Mouse (Mus musculus) forebrain, embryonic 13.5 days (tissue): ENCODE data around the gene Maml2. TPM values are rescaled to one million over a fixed set of nuclear protein-coding genes. Genes with fewer than 3 reads are reported as not detected.
A peak's percentile ranks its signal among the peaks of the same experiment; 100 is the strongest.
"Not testable (repeated sequence)": the region's sequence is repeated elsewhere in the genome, so short reads cannot be mapped to it uniquely, and the experiment has no call there.

Experiments
- ATAC-seq: fragments of 200-750 bp; cut with Nextera tagmentation; 2 replicates; pipeline ENCODE4 v1.8.0; 2017
- H3K27ac ChIP-seq: fragments of 300-500 bp; sonication (generic); 2 replicates; pipeline ENCODE4 v1.5.1; 2015; ENCODE audit warnings: inconsistent platforms, mild to moderate bottlenecking, moderate library complexity
- H3K27me3 ChIP-seq: fragments of 300-500 bp; sonication (generic); 2 replicates; pipeline ENCODE4 v1.6.1; 2015; ENCODE audit warnings: mild to moderate bottlenecking, inconsistent platforms
- H3K36me3 ChIP-seq: fragments of 300-500 bp; sonication (generic); 2 replicates; pipeline ENCODE4 v1.6.1; 2015; ENCODE audit warnings: mild to moderate bottlenecking, inconsistent platforms; ENCODE audit not compliant: poor library complexity, severe bottlenecking
- H3K4me1 ChIP-seq: fragments of 300-500 bp; sonication (generic); 2 replicates; pipeline ENCODE4 v1.6.1; 2015; ENCODE audit warnings: inconsistent platforms
- H3K4me2 ChIP-seq: fragments of 300-500 bp; sonication (generic); 2 replicates; pipeline ENCODE4 v1.6.1; 2015; ENCODE audit warnings: inconsistent platforms, mild to moderate bottlenecking, moderate library complexity
- H3K4me3 ChIP-seq: fragments of 300-500 bp; sonication (generic); 2 replicates; pipeline ENCODE4 v1.5.1; 2015; ENCODE audit warnings: mild to moderate bottlenecking, inconsistent platforms
- H3K9ac ChIP-seq: fragments of 300-500 bp; sonication (generic); 2 replicates; pipeline ENCODE4 v1.6.1; 2015; ENCODE audit warnings: mild to moderate bottlenecking, inconsistent platforms
- H3K9me3 ChIP-seq: fragments of 300-500 bp; sonication (generic); replicated peaks from 2 replicates; pipeline ENCODE4 v1.6.1; 2016; ENCODE audit warnings: inconsistent platforms
- WGBS: fragments of 180-500 bp; shearing (Covaris S2); methylation state at CpG from one replicate; pipeline ENCODE4 v1.1.7; 2015; 5-methylcytosine and 5-hydroxymethylcytosine counted together
- polyA plus RNA-seq: library from polyadenylated mRNA; unstranded; fragments of >200 nt; fragmentation: Nextera tagmentation; extraction: Ambion mirVana; gene quantifications from 2 replicates; pipeline ENCODE4 v1.2.1, GENCODE M21; 2015

Maml2 gene
- polyA plus RNA-seq, 1 experiment from 2014 or later, result 8.8 TPM

DNA sequence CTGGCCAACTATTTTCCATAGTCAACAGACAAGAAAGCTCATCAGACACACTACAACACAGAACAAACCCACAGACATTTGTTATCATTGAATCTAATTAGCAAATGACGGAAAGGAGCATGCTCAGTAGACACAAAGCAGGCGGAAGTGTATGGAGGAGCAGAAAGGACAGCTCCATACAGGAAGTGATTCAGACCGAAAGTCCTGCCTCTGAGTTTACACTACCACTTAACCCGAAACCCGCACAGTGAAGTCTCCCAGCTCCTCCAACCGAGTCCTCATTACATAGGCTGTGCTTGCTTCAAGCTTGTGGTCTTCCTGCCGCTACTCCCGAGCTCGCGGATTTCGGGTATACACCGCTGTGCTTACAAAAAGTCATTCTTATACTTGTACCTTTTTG lies 404.0 kb downstream of the Maml2 start:
- H3K36me3 ChIP-seq, result peaks cover 23% of the 10 kb centered on the region
- H3K27ac ChIP-seq, result no peak overlapping the region
- no peaks in the 10 kb centered on the region for H3K27me3 ChIP-seq
- H3K4me3 ChIP-seq, result no peak overlapping the region
- peaks cover 16% of the 10 kb centered on the region for H3K4me1 ChIP-seq
- no peak overlapping the region for H3K9ac ChIP-seq
- H3K4me2 ChIP-seq, result no peak overlapping the region
- no peaks in the 10 kb centered on the region for H3K9me3 ChIP-seq
- 95% methylated on average over 12 of the region's 12 CpGs for WGBS
- no peak for ATAC-seq

DNA sequence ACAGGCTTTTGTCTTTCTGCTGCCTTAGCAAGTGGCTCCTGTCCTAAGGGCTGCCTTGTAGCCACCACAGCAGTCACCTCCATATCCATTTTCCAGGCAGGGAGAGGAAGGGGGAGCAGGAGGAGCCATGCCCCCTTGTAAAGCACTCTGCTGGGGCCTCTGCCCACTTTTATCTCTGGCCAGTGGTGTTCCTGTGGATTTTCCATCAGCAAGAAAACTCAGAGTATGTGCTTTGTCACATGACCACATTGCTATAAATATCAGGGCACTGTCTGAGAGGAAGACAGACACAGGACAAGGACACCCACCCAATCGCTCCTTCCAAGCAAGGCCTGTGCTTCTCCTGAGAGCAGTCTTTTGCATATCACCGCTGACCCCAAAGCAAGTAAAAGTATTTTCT lies 405.3 kb downstream of the Maml2 start:
- peaks cover 16% of the 10 kb centered on the region for H3K4me1 ChIP-seq
- WGBS, result 90% methylated on average over 2 of the region's 2 CpGs
- no peaks in the 10 kb centered on the region for H3K9me3 ChIP-seq
- no peaks in the 10 kb centered on the region for H3K27me3 ChIP-seq
- no peak overlapping the region for H3K4me3 ChIP-seq
- ATAC-seq, result no peak
- no peak overlapping the region for H3K27ac ChIP-seq
- no peak overlapping the region for H3K9ac ChIP-seq
- H3K4me2 ChIP-seq, result no peak overlapping the region
- peaks cover 23% of the 10 kb centered on the region for H3K36me3 ChIP-seq

DNA sequence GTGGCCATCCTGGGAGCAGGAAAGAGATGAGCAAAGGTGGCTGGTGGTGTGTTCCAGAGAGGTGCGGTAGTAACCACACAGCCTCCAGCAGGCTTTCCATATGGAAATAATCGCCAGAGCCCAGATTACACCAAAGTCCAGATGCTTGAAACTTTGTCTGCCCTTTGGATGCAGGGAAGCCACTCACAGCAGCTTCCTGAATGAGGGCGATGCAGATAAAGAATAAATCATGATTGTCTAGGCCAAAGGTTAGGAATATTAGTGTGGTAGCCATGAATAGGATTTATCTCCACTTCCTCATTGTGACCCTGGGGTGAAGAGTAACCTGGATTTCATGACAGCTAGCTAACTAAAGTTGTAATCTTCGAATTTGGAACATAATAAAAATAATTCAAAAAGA lies 407.2 kb downstream of the Maml2 start:
- Histone ChIP-seq H3K4me2 (no peak overlapping the region), H3K4me3 (no peak overlapping the region), H3K36me3 (peaks cover 23% of the 10 kb centered on the region), H3K9ac (no peak overlapping the region), H3K9me3 (no peaks in the 10 kb centered on the region), H3K27me3 (no peaks in the 10 kb centered on the region), H3K27ac (no peak overlapping the region), H3K4me1 (peaks cover 1% of the 10 kb centered on the region)
- ATAC-seq, result no peak
- 88% methylated on average over 4 of the region's 4 CpGs for WGBS

DNA sequence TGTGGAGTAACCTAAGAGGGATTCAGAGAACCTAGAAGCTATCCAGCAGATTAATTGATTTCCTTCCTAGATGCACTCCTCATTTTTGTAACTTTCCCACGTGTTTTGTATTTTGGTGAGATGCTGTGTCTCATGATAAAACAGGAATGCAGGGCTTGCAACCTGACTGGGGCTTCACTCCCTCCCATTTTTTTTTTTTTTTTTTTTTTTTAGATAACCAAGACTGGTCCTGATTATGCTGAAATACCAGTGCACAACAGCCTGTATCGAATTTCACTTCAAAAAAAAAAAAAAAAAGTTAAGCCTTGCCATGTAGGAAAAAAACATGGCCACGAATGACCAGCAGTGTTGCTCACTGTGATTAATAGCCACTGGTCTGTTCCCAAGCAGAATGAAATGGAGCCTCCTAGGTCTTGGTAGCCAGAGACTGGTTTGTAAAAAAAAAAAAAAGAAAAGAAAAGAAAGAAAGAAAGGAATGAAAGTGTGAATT lies 409.4 kb downstream of the Maml2 start:
- Histone ChIP-seq H3K36me3 (peaks cover 20% of the 10 kb centered on the region; the same call in 1 of the 2 replicates), H3K4me2 (no peak overlapping the region), H3K4me1 (no peaks in the 10 kb centered on the region), H3K27ac (no peak overlapping the region), H3K27me3 (no peaks in the 10 kb centered on the region), H3K9ac (no peak overlapping the region), H3K9me3 (no peaks in the 10 kb centered on the region), H3K4me3 (no peak overlapping the region)
- ATAC-seq, result no peak
- WGBS, result 44% methylated on average over 3 of the region's 3 CpGs

DNA sequence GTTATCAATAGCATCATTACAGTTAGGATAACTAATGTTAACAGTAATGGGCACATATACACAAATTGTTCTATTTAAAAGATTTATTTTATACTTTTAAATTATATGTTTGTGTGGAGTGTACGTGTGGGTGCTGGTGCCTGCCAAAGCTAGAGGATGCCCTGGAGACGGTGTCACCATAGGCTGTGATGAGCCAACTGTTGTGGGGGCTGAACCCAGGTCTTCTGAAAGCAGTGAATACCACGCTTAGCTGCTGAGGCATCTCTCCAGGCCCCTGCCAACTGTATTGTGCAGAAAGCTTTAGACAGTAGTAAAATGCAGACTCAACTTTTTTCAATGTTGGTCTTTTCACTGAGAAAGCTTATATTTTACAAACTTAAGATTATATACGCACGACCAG lies 411.7 kb downstream of the Maml2 start:
- no peak overlapping the region for H3K9ac ChIP-seq
- no peak overlapping the region for H3K4me2 ChIP-seq
- H3K36me3 ChIP-seq, result peaks cover 11% of the 10 kb centered on the region; the same call in 1 of the 2 replicates
- H3K9me3 ChIP-seq, result no peaks in the 10 kb centered on the region
- no peak for ATAC-seq
- H3K27me3 ChIP-seq, result no peaks in the 10 kb centered on the region
- no peak overlapping the region for H3K27ac ChIP-seq
- 94% methylated on average over 5 of the region's 5 CpGs for WGBS
- no peak overlapping the region for H3K4me3 ChIP-seq
- no peaks in the 10 kb centered on the region for H3K4me1 ChIP-seq

DNA sequence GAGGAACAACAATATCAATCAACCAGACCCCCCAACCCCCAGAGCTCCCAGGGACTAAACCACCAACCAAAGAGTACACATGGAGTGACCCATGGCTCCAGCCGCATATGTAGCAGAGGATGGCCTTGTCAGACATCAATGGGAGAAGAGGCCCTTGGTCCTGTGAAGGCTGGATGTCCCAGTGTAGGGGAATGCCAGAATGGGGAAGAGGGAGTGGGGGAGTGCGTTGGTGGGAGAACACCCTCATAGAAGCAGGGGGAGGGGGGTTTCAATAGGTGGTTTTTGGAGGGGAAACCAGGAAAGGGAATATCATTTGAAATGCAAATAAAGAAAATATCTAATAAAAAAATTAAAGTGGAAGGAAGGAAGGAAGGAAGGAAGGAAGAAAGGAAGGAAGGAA lies 418.1 kb downstream of the Maml2 start:
- H3K27ac ChIP-seq, H3K9ac ChIP-seq, H3K27me3 ChIP-seq, H3K4me3 ChIP-seq, H3K4me1 ChIP-seq, H3K4me2 ChIP-seq, H3K36me3 ChIP-seq, H3K9me3 ChIP-seq: not testable (repeated sequence)
- peak; percentile 38; the same call in 1 of the 2 replicates for ATAC-seq
- 82% methylated on average over 2 of the region's 2 CpGs for WGBS

DNA sequence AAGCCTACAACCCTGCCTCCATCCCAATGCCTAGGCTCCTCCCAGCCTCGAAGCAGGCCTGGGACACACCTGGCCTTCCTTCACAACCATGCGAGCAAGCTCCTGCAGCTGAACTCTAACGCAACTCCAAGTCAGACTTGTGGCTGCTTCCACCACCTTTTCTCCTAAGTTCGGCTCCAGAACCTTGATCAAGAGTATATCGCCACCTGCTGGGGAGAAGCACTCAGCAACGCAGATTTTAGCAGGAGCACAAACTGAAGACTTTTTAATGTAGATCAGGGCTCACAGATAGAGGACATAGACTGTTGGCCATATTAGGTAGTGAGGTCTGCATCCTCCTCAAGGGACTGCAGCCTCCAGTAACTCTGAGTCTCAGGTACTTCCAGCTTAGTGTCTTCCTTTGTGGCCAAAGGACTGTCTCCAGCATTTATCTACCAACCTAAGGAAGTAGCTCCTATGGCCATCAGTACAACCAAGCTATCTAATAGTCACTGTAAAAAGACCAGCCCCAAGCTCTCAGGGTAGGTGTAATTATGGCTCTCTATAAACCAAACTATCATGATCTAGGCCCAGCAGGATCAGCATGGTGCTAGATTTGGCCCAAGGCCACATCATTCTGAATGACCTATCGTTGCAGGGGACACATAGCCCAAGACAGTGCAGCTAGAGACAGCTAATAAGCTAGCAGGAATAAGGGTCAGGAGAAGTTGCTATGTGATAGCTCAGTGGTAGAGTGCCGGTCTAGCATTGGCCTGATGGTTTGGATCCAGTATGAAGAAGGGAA lies 418.8 kb downstream of the Maml2 start:
- Histone ChIP-seq H3K4me1 (no peaks in the 10 kb centered on the region), H3K36me3 (no peaks in the 10 kb centered on the region), H3K27ac (no peak overlapping the region), H3K9me3 (no peaks in the 10 kb centered on the region; the same call in 1 of the 2 replicates), H3K27me3 (no peaks in the 10 kb centered on the region), H3K4me2 (no peak overlapping the region), H3K4me3 (no peak overlapping the region), H3K9ac (no peak overlapping the region)
- WGBS, result 27% methylated on average over 8 of the region's 8 CpGs
- ATAC-seq, result peak; percentile 83

DNA sequence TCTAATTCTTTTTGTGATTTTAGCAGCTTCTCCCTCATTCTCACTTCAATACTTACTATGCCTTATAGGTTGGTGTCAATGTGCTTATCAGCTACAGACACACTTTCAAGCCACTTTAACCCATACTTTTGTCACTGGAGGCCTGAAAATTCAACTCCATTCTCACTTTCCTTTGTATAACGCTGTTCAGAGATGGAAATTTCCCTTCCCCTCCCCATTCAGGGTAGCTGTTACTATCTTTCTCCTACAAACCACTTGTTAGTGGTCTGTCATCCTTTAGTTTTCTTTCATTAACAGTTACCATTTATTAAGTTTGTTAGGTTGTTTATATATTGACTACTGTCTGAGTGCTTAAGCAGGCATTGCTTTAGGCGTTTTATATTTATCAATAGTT lies 450.6 kb downstream of the Maml2 start, which contains the start of gene Mtmr2:
Gene Mtmr2 (plus strand): TSS at position 7 of the 394 bp plus-strand sequence.
- Histone ChIP-seq H3K36me3 (no peaks in the 10 kb centered on the region), H3K27me3 (no peaks in the 10 kb centered on the region), H3K4me3 (peak within 1 kb of the TSS; percentile 95), H3K4me2 (peak within 1 kb of the TSS; percentile 85), H3K9ac (peak within 1 kb of the TSS; percentile 99), H3K4me1 (peaks cover 20% of the 10 kb centered on the region), H3K9me3 (0 out of 2 replicates have a peak, but pooled peaks cover under 1% of the 10 kb centered on the region), H3K27ac (peak within 1 kb of the TSS; percentile 90)
- no peak for ATAC-seq
- 45% methylated on average over 2 of the region's 2 CpGs for WGBS

DNA sequence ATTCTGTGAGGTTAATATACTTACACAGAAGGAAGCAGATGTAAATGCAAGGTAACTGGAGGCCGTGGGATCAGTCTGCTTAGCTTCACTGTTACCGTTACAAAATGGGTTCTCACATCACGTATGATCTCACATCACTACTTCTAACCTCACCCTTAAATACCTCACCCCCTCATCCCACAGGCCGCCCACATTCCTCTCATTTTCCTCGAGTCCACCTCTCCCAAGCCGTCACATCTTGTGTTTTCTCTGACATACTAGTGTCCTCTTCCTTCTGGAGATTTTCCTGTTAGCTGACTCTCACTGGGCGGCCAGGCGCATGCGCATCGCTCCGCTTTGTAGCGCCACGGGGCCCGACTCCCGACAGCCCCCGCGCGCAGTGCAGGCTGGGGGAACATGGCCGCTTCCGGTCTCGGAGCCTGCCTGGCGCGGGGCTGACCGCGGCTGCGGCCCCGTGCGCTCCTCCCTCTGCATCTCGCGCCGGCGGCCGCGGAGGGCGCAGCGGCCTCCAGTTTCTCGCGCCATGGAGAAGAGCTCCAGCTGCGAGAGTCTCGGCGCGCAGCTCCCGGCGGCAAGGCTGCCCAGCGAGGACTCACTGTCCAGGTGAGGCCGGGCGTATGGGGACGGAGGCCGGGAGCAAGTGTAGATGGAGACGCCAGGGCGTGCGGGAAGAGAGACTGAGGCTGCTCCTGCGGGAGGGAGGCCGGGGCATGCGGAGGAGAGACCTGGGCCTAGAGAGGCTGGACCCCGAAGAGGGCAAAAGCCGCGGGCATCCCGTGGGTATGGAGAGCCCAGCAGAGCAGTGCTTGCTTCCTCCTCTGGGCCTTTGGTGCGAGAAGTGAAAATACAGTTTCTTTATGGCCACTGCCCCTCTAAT lies 451.3 kb downstream of the Maml2 start:
- H3K27ac ChIP-seq, result peak overlapping the region; percentile 90
- H3K4me2 ChIP-seq, result peak overlapping the region; percentile 85
- peak overlapping the region; percentile 99 for H3K9ac ChIP-seq
- peak; percentile 100 for ATAC-seq
- H3K4me1 ChIP-seq, result peaks cover 20% of the 10 kb centered on the region
- no peaks in the 10 kb centered on the region for H3K27me3 ChIP-seq
- no peaks in the 10 kb centered on the region for H3K36me3 ChIP-seq
- peak overlapping the region; percentile 95 for H3K4me3 ChIP-seq
- peaks cover 3% of the 10 kb centered on the region; the same call in 1 of the 2 replicates for H3K9me3 ChIP-seq
- 1% methylated on average over 59 of the region's 60 CpGs for WGBS

DNA sequence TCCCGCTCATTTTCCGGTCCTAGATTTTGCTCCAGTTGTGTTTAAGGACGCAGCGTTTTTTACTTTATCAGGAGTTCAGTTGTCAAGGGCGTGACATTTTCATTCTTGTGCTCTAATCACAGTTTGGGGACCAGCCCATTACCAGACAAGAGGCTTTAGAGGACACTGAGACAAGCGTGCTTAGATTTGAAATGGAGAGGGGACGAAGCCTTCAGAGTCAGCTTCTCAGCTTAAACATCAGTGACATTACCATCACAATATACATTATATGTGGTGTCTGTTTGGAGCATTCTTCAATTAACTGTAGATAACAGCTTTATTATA lies 451.9 kb downstream of the Maml2 start:
- H3K27ac ChIP-seq, result no peak overlapping the region; the same call in 1 of the 2 replicates
- no peaks in the 10 kb centered on the region for H3K36me3 ChIP-seq

DNA sequence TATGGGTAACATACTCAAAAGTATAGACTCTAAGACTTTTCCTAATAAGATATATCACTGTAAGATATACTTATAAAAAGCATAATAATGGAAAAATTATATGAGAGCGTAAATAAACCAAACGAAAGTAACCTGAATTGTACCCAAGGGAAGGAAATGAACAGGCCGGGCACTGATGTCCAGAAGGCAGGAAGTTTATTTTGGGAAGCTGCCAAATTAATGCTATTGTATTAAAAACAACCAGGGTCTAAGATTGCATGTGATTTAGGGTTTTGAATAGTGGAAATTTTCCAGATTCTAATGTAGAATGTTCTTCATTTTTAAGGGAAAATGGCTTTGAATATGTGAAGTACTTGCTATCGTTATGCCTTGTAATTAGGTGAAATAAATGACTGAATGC lies 454.8 kb downstream of the Maml2 start:
- no peak for ATAC-seq
- H3K27me3 ChIP-seq, result no peaks in the 10 kb centered on the region
- H3K36me3 ChIP-seq, result no peaks in the 10 kb centered on the region
- no peak overlapping the region for H3K4me3 ChIP-seq
- WGBS, result 85% methylated on average over 4 of the region's 4 CpGs
- peaks cover 20% of the 10 kb centered on the region for H3K4me1 ChIP-seq
- no peak overlapping the region for H3K4me2 ChIP-seq
- no peak overlapping the region for H3K9ac ChIP-seq
- no peak overlapping the region for H3K27ac ChIP-seq
- H3K9me3 ChIP-seq, result peaks cover 3% of the 10 kb centered on the region; the same call in 1 of the 2 replicates

More for the DNA sequence above, 451.9 kb downstream of the Maml2 start:
- H3K4me1 ChIP-seq, result peaks cover 20% of the 10 kb centered on the region
- peak overlapping the region; percentile 99 for H3K9ac ChIP-seq
- ATAC-seq, result no peak
- no peaks in the 10 kb centered on the region for H3K27me3 ChIP-seq
- WGBS, result 2% methylated on average over 7 of the region's 7 CpGs
- peaks cover 3% of the 10 kb centered on the region; the same call in 1 of the 2 replicates for H3K9me3 ChIP-seq
- H3K4me3 ChIP-seq, result peak overlapping the region; percentile 95
- peak overlapping the region; percentile 85 for H3K4me2 ChIP-seq
